Mouse (Mus musculus) leukemia stem cell, adult 10-12 weeks (primary cell): ENCODE data around the gene Vmn2r121. TPM values are rescaled to one million over a fixed set of nuclear protein-coding genes. Genes with fewer than 3 reads are reported as not detected.

Experiments used
- polyA plus RNA-seq: library from polyadenylated mRNA; stranded (reverse); fragments of >175 nt; gene quantifications from 2 replicates; pipeline ENCODE4 v1.2.3, GENCODE M21; 2012; ENCODE audit warnings: low replicate concordance

The Vmn2r121 gene
- polyA plus RNA-seq: not detected in 2 replicates

DNA sequence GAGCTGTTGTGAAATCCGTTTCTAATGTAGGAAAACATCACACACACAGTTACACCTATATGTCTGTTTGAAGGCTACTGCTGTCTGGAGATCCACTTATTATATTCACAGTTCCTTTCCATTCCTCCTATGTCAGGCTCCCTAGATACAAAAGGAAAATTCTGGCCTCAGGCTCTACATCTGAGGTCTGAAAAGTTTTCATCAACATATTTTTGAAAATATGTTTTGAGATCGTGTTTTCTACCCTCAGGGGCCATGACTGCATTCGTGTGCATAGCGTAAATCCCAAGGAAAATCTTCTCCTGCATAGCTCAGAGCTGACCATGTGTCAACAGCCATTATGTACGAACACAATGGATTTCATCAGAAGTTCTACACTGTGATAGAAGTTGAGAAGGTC is at the start of gene Vmn2r121:
TSS of gene Vmn2r121 (minus strand) at position 101 of the 400 bp plus-strand sequence.

